Mouse (Mus musculus) embryonic fibroblast, embryonic 13.5 days (primary cell): ENCODE measurements around the gene Cldn2. TPM values are rescaled to one million over a fixed set of nuclear protein-coding genes. Genes with fewer than 3 reads are reported as not detected.

Source experiments
- H3K27ac ChIP-seq: 2 replicates; pipeline ENCODE4 v1.5.1; 2012; ENCODE audit warnings: low read length, control low read depth, inconsistent platforms; ENCODE audit not compliant: insufficient read depth
- H3K4me1 ChIP-seq: 2 replicates; pipeline ENCODE4 v1.6.1; 2011; ENCODE audit warnings: low read length; ENCODE audit not compliant: control insufficient read depth, insufficient read depth
- H3K4me3 ChIP-seq: 2 replicates; pipeline ENCODE4 v1.5.1; 2011; ENCODE audit warnings: mild to moderate bottlenecking, control low read depth, low read length; ENCODE audit not compliant: insufficient read depth
- CTCF ChIP-seq: IDR thresholded peaks from 2 replicates; pipeline ENCODE4 v1.5.1; 2011; ENCODE audit warnings: mild to moderate bottlenecking, control low read depth, low read length, moderate library complexity, borderline replicate concordance; ENCODE audit not compliant: insufficient read depth
- POLR2A ChIP-seq: IDR thresholded peaks from 2 replicates; pipeline ENCODE4 v1.6.1; 2011; ENCODE audit warnings: low read depth, mild to moderate bottlenecking, control low read depth, low read length, moderate library complexity
- polyA plus RNA-seq: library from polyadenylated mRNA; stranded (reverse); fragments of >200 nt; gene quantifications from 2 replicates; pipeline ENCODE4 v1.2.4, GENCODE M21; 2011; ENCODE audit warnings: low read depth; ENCODE audit not compliant: missing spikeins, insufficient read length

Gene Cldn2
- polyA plus RNA-seq, 1 experiment, result 0.18 TPM

- no peak for TF ChIP-seq CTCF
- no peak for TF ChIP-seq POLR2A
- no peak overlapping the region for H3K27ac ChIP-seq
- no peak overlapping the region for H3K4me3 ChIP-seq
- H3K4me1 ChIP-seq, result no peaks in the 10 kb centered on the region
These were observed 5.3 kb downstream of the Cldn2 start for GRCm38 (mm10) chrX:139805918-139806317.

- Histone ChIP-seq H3K4me1 (no peaks in the 10 kb centered on the region), H3K27ac (no peak overlapping the region), H3K4me3 (no peak overlapping the region)
- TF ChIP-seq CTCF (no peak), POLR2A (no peak)
These were observed 6.8 kb downstream of the Cldn2 start for GRCm38 (mm10) chrX:139807391-139807790.

GRCm38 (mm10) chrX:139808085-139808484 is 7.5 kb downstream of the Cldn2 start:
- Histone ChIP-seq H3K4me1 (no peaks in the 10 kb centered on the region), H3K27ac (no peak overlapping the region), H3K4me3 (no peak overlapping the region)
- TF ChIP-seq CTCF (no peak), POLR2A (no peak)

- no peaks in the 10 kb centered on the region for H3K4me1 ChIP-seq
- no peak overlapping the region for H3K4me3 ChIP-seq
- TF ChIP-seq POLR2A, result no peak
- TF ChIP-seq CTCF, result no peak
- no peak overlapping the region for H3K27ac ChIP-seq
These were observed 7.9 kb downstream of the Cldn2 start for GRCm38 (mm10) chrX:139808501-139808900.

- no peak for TF ChIP-seq POLR2A
- TF ChIP-seq CTCF, result no peak
- no peak overlapping the region for H3K4me3 ChIP-seq
- no peaks in the 10 kb centered on the region for H3K4me1 ChIP-seq
- no peak overlapping the region; the same call in 1 of the 2 replicates for H3K27ac ChIP-seq
These were observed 12.1 kb downstream of the Cldn2 start for GRCm38 (mm10) chrX:139812636-139813298.

GRCm38 (mm10) chrX:139813299-139814002 is 12.8 kb downstream of the Cldn2 start:
- no peak overlapping the region for H3K27ac ChIP-seq
- H3K4me3 ChIP-seq, result no peak overlapping the region
- no peak for TF ChIP-seq POLR2A
- no peak for TF ChIP-seq CTCF
- H3K4me1 ChIP-seq, result no peaks in the 10 kb centered on the region

GRCm38 (mm10) chrX:139814018-139814635 is 13.5 kb downstream of the Cldn2 start:
- H3K4me1 ChIP-seq, result no peaks in the 10 kb centered on the region
- no peak overlapping the region for H3K27ac ChIP-seq
- no peak for TF ChIP-seq CTCF
- no peak for TF ChIP-seq POLR2A
- H3K4me3 ChIP-seq, result no peak overlapping the region

- TF ChIP-seq POLR2A (no peak), CTCF (no peak)
- H3K4me3 ChIP-seq, result no peak overlapping the region
- no peak overlapping the region for H3K27ac ChIP-seq
- no peaks in the 10 kb centered on the region for H3K4me1 ChIP-seq
These were observed 14.6 kb downstream of the Cldn2 start for GRCm38 (mm10) chrX:139815201-139815600.

GRCm38 (mm10) chrX:139825402-139825801 is 24.8 kb downstream of the Cldn2 start:
- no peak overlapping the region for H3K27ac ChIP-seq
- H3K4me1 ChIP-seq, result no peaks in the 10 kb centered on the region
- TF ChIP-seq POLR2A (no peak), CTCF (no peak)
- no peak overlapping the region for H3K4me3 ChIP-seq

- TF ChIP-seq CTCF, result no peak
- no peak for TF ChIP-seq POLR2A
- Histone ChIP-seq H3K4me1 (no peaks in the 10 kb centered on the region), H3K27ac (no peak overlapping the region), H3K4me3 (no peak overlapping the region)
These were observed 26.3 kb downstream of the Cldn2 start for GRCm38 (mm10) chrX:139826926-139827325.

GRCm38 (mm10) chrX:139828363-139829092 is 27.9 kb downstream of the Cldn2 start:
- TF ChIP-seq CTCF (no peak), POLR2A (no peak)
- Histone ChIP-seq H3K4me1 (no peaks in the 10 kb centered on the region), H3K27ac (no peak overlapping the region), H3K4me3 (no peak overlapping the region)
